Mouse (Mus musculus) lung, postnatal 0 days (tissue): ENCODE results near the gene Sinhcaf.

ENCODE experiments used
- CTCF ChIP-seq: IDR thresholded peaks from 2 replicates; pipeline ENCODE4 v1.5.1; 2016; ENCODE audit warnings: antibody characterized with exemption, mild to moderate bottlenecking
- EP300 ChIP-seq: IDR thresholded peaks from 2 replicates; pipeline ENCODE4 v1.6.1; 2016; ENCODE audit warnings: antibody characterized with exemption, mild to moderate bottlenecking, control low read depth

DNA sequence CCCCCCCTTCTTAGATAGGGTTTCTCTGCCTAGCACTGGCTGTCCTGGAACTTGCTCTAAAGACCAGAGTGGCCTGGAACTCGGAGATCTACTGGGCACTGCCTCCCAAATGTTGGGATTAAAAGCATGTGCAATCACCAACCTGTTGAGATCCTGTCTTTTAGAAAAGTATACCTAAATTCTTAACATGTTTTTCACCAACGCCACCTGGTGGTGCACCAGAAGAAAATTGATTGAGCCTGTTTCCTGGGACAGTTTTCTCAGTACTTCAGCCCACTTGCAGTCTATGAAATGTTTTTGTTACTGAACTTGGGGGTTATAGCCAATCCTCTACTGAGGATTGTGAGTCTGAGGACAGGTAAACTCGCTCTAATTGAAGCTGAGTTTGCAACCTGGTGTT is 29.4 kb downstream of the Sinhcaf start:
- TF ChIP-seq CTCF (peak; percentile 61), EP300 (no peak)
